Comparison of ENCODE assay signal across 11 mouse cellular contexts in genomic region chr5:98788568-98788967, GRCm38 (mm10).
"Had no signal": no experiment of that assay in that cellular context is flagged by ENCODE, and none has a peak within 500 bp of the region (broad histone marks: within the 10 kb centered on the region; RNA-seq: fewer than 3 reads in every experiment).

No protein-coding gene starts in this region.

- ATAC-seq: intestine, embryonic 15.5 days; midbrain, embryonic 13.5 days had no signal

- H3K9me3 ChIP-seq: intestine, embryonic 15.5 days; kidney, embryonic 15.5 days; limb, embryonic 12.5 days; midbrain, embryonic 13.5 days; stomach, embryonic 15.5 days had no signal

- H3K4me1 ChIP-seq: intestine, embryonic 15.5 days; kidney, embryonic 15.5 days; midbrain, embryonic 13.5 days; stomach, embryonic 15.5 days had no signal

- DNase-seq: kidney, adult 18-20 months; kidney, postnatal 14 days; liver; lung, adult 18-20 months; thymus, postnatal 4 days had no signal

- H3K27ac ChIP-seq: intestine, embryonic 15.5 days; kidney, embryonic 15.5 days; limb, embryonic 12.5 days; liver, embryonic 14.5 days; midbrain, embryonic 13.5 days; stomach, embryonic 15.5 days had no signal

- H3K4me2 ChIP-seq: intestine, embryonic 15.5 days; kidney, embryonic 15.5 days; limb, embryonic 12.5 days; midbrain, embryonic 13.5 days; stomach, embryonic 15.5 days had no signal

- H3K4me3 ChIP-seq: intestine, embryonic 15.5 days; kidney, embryonic 15.5 days; limb, embryonic 12.5 days; midbrain, embryonic 13.5 days; stomach, embryonic 15.5 days had no signal

- H3K27me3 ChIP-seq: intestine, embryonic 15.5 days; midbrain, embryonic 13.5 days; stomach, embryonic 15.5 days had no signal

- H3K36me3 ChIP-seq: intestine, embryonic 15.5 days; kidney, embryonic 15.5 days; limb, embryonic 12.5 days; midbrain, embryonic 13.5 days; stomach, embryonic 15.5 days had no signal

- H3K9ac ChIP-seq: intestine, embryonic 15.5 days; kidney, embryonic 15.5 days; limb, embryonic 12.5 days; liver, embryonic 14.5 days; midbrain, embryonic 13.5 days; stomach, embryonic 15.5 days had no signal
